In genomic region chr17:35592131-35592530, GRCm38 (mm10) we compare ENCODE assay signal across 30 mouse cellular contexts. TPM values are rescaled to one million over a fixed set of nuclear protein-coding genes. Genes with fewer than 3 reads are reported as not detected.
"Had no signal": no experiment of that assay in that cellular context is flagged by ENCODE, and none has a peak within 500 bp of the region (broad histone marks: within the 10 kb centered on the region; RNA-seq: fewer than 3 reads in every experiment).

No protein-coding gene starts in this region.

- H3K4me1 ChIP-seq: liver, embryonic 12.5 days; liver, embryonic 15.5 days; lung, embryonic 15.5 days had no signal

- H3K9me3 ChIP-seq: limb, embryonic 10.5 days; liver, embryonic 15.5 days; lung, embryonic 15.5 days; midbrain, embryonic 13.5 days; neural tube, embryonic 13.5 days had no signal

- H3K4me3 ChIP-seq: limb, embryonic 10.5 days; limb, embryonic 13.5 days; liver, embryonic 12.5 days; liver, embryonic 15.5 days; lung, embryonic 15.5 days; megakaryocyte, embryonic 14.5 days; midbrain, embryonic 10.5 days; midbrain, embryonic 13.5 days; myocyte; neural tube, embryonic 13.5 days had no signal

- ATAC-seq: liver, embryonic 12.5 days; midbrain, embryonic 13.5 days; midbrain, embryonic 16.5 days had no signal

- H3K4me2 ChIP-seq: limb, embryonic 13.5 days; liver, embryonic 12.5 days; liver, embryonic 15.5 days; lung, embryonic 15.5 days; midbrain, embryonic 13.5 days; neural tube, embryonic 13.5 days had no signal

- H3K27me3 ChIP-seq: lung, embryonic 15.5 days; midbrain, embryonic 13.5 days; neural tube, embryonic 13.5 days had no signal

- DNase-seq: kidney, adult 9 months; kidney, postnatal 14 days; kidney, postnatal 4 days; liver; lung, adult 18-20 months; lung, postnatal 10 days; lung, postnatal 36 days; thymus, adult 18-20 months; thymus, postnatal 36 days had no signal

- H3K36me3 ChIP-seq: limb, embryonic 10.5 days; limb, embryonic 13.5 days; liver, embryonic 12.5 days; liver, embryonic 15.5 days; lung, embryonic 15.5 days; midbrain, embryonic 10.5 days; midbrain, embryonic 13.5 days; neural tube, embryonic 13.5 days had no signal

- H3K27ac ChIP-seq: limb, embryonic 10.5 days; limb, embryonic 13.5 days; liver, embryonic 12.5 days; liver, embryonic 15.5 days; lung, embryonic 15.5 days; midbrain, embryonic 10.5 days; midbrain, embryonic 13.5 days; stomach, postnatal 0 days had no signal

- H3K9ac ChIP-seq: limb, embryonic 13.5 days; liver, embryonic 12.5 days; liver, embryonic 15.5 days; lung, embryonic 15.5 days; midbrain, embryonic 13.5 days; neural tube, embryonic 13.5 days had no signal

RNA-seq across cellular contexts. Expression of gene Sfta2, which starts 9.2 kb away (rescaled TPM):
- total RNA-seq: layer of hippocampus, adult 18-20 months; layer of hippocampus, postnatal 14 days; left cerebral cortex, postnatal 25 days; monocyte, adult 5-6 weeks had no signal
- polyA plus RNA-seq: limb, embryonic 10.5 days; limb, embryonic 13.5 days; liver, embryonic 12.5 days; liver, embryonic 15.5 days; midbrain, embryonic 10.5 days; midbrain, embryonic 13.5 days; midbrain, embryonic 16.5 days; myocyte; neural tube, embryonic 13.5 days; small intestine, adult 2 months; spleen, adult 2 months; urinary bladder, adult 2 months had no signal

RNA-seq across cellular contexts. Expression of gene 2300002M23Rik, which starts 24.9 kb away (rescaled TPM):
- total RNA-seq: layer of hippocampus, adult 18-20 months; layer of hippocampus, postnatal 14 days; left cerebral cortex, postnatal 25 days; monocyte, adult 5-6 weeks had no signal
- polyA plus RNA-seq: kidney, embryonic 16.5 days; limb, embryonic 10.5 days; limb, embryonic 13.5 days; liver, embryonic 12.5 days; liver, embryonic 15.5 days; midbrain, embryonic 10.5 days; midbrain, embryonic 13.5 days; midbrain, embryonic 16.5 days; myocyte; neural tube, embryonic 13.5 days; small intestine, adult 2 months; spleen, adult 2 months; stomach, embryonic 14.5 days; urinary bladder, adult 2 months had no signal

RNA-seq across cellular contexts. Expression of gene Gm9573, which starts 34.3 kb away (rescaled TPM):
- total RNA-seq: layer of hippocampus, adult 18-20 months; layer of hippocampus, postnatal 14 days; left cerebral cortex, postnatal 25 days; monocyte, adult 5-6 weeks had no signal
- polyA plus RNA-seq: kidney, embryonic 16.5 days; limb, embryonic 10.5 days; limb, embryonic 13.5 days; liver, embryonic 12.5 days; liver, embryonic 15.5 days; lung, embryonic 15.5 days; midbrain, embryonic 10.5 days; midbrain, embryonic 13.5 days; midbrain, embryonic 16.5 days; myocyte; neural tube, embryonic 13.5 days; small intestine, adult 2 months; spleen, adult 2 months; stomach, embryonic 14.5 days; urinary bladder, adult 2 months had no signal

RNA-seq across cellular contexts. Expression of gene Cdsn, which starts 40.2 kb away (rescaled TPM):
- total RNA-seq: monocyte, adult 5-6 weeks had no signal
- polyA plus RNA-seq: limb, embryonic 10.5 days; liver, embryonic 12.5 days; lung, embryonic 15.5 days; neural tube, embryonic 13.5 days had no signal

RNA-seq across cellular contexts. Expression of gene Mucl3, which starts 51.4 kb away (rescaled TPM):
- total RNA-seq: layer of hippocampus, adult 18-20 months; layer of hippocampus, postnatal 14 days; left cerebral cortex, postnatal 25 days; monocyte, adult 5-6 weeks had no signal
- polyA plus RNA-seq: midbrain, embryonic 13.5 days; spleen, adult 2 months had no signal
